Mouse (Mus musculus) kidney, embryonic 15.5 days (tissue): ENCODE measurements around the gene Kif24. TPM values are rescaled to one million over a fixed set of nuclear protein-coding genes. Genes with fewer than 3 reads are reported as not detected.

Source experiments
- ATAC-seq: fragments of 200-750 bp; cut with Nextera tagmentation; replicated peaks from 2 replicates; pipeline ENCODE4 v1.8.0; 2017; ENCODE audit warnings: moderate TSS enrichment; ENCODE audit not compliant: low FRiP score
- H3K27ac ChIP-seq: fragments of 300-500 bp; sonication (generic); 2 replicates; pipeline ENCODE4 v1.5.1; 2015; ENCODE audit warnings: mild to moderate bottlenecking, inconsistent platforms
- H3K27me3 ChIP-seq: fragments of 300-500 bp; sonication (generic); 2 replicates; pipeline ENCODE4 v1.6.1; 2015; ENCODE audit warnings: inconsistent platforms
- H3K36me3 ChIP-seq: fragments of 300-500 bp; sonication (generic); 2 replicates; pipeline ENCODE4 v1.6.1; 2015; ENCODE audit warnings: inconsistent platforms
- H3K4me1 ChIP-seq: fragments of 300-500 bp; sonication (generic); 2 replicates; pipeline ENCODE4 v1.6.1; 2015; ENCODE audit warnings: inconsistent platforms
- H3K4me2 ChIP-seq: fragments of 300-500 bp; sonication (generic); 2 replicates; pipeline ENCODE4 v1.6.1; 2015; ENCODE audit warnings: moderate library complexity, mild to moderate bottlenecking, inconsistent platforms
- H3K4me3 ChIP-seq: fragments of 300-500 bp; sonication (generic); replicated peaks from 2 replicates; pipeline ENCODE4 v1.5.1; 2015; ENCODE audit warnings: mild to moderate bottlenecking, inconsistent platforms
- H3K9ac ChIP-seq: fragments of 300-500 bp; sonication (generic); 2 replicates; pipeline ENCODE4 v1.6.1; 2015; ENCODE audit warnings: mild to moderate bottlenecking, inconsistent platforms
- H3K9me3 ChIP-seq: fragments of 300-500 bp; sonication (generic); replicated peaks from 2 replicates; pipeline ENCODE4 v1.6.1; 2016; ENCODE audit warnings: inconsistent platforms
- WGBS: fragments of 180-500 bp; shearing (Covaris S2); methylation state at CpG from one replicate; pipeline ENCODE4 v1.1.7; 2015; ENCODE audit warnings: mixed read lengths; 5-methylcytosine and 5-hydroxymethylcytosine counted together
- polyA plus RNA-seq: library from polyadenylated mRNA; unstranded; fragments of >200 nt; fragmentation: Nextera tagmentation; extraction: Ambion mirVana; gene quantifications from 2 replicates; pipeline ENCODE4 v1.2.1, GENCODE M21; 2015

Kif24 gene
- polyA plus RNA-seq, 1 experiment from 2014 or later = 7.9 TPM

DNA sequence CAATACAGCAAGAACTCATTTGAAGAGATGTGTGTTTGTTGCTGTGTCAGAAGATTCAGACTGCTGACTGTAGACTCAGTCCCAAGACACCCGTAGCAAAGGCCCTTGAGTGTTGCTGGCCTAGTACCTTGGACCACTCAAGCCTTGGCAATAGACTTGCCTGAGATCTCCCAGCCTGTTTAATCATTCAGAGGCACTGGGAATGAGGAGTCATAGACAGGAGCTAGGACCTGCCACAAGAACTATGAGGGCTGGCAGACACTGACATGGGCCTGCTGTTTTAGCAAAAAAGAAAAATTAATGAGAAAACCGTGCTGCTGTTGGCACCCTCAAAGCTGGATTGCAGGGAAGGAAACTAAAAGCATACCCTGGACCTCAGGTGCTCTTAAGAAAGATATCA lies 73.7 kb downstream of the Kif24 start:
- ATAC-seq = no peak
- no peak overlapping the region for H3K27ac ChIP-seq
- H3K4me2 ChIP-seq = no peak overlapping the region
- no peaks in the 10 kb centered on the region for H3K27me3 ChIP-seq
- H3K36me3 ChIP-seq = peaks cover 93% of the 10 kb centered on the region
- WGBS = 95% methylated on average over 2 of the region's 2 CpGs
- H3K9ac ChIP-seq = no peak overlapping the region
- H3K4me3 ChIP-seq = no peak overlapping the region
- no peaks in the 10 kb centered on the region for H3K4me1 ChIP-seq
- no peaks in the 10 kb centered on the region for H3K9me3 ChIP-seq

- H3K9me3 ChIP-seq = no peaks in the 10 kb centered on the region
- H3K9ac ChIP-seq = no peak overlapping the region
- no peak overlapping the region for H3K27ac ChIP-seq
- peaks cover 90% of the 10 kb centered on the region for H3K36me3 ChIP-seq
- no peak overlapping the region for H3K4me2 ChIP-seq
- 24% methylated on average over 3 of the region's 3 CpGs for WGBS
- no peaks in the 10 kb centered on the region for H3K4me1 ChIP-seq
- no peaks in the 10 kb centered on the region for H3K27me3 ChIP-seq
- no peak for ATAC-seq
- no peak overlapping the region for H3K4me3 ChIP-seq
Observed at GRCm38 (mm10) chr4:41390122-41390521, 74.6 kb downstream of the Kif24 start.

GRCm38 (mm10) chr4:41389240-41389639 lies 75.4 kb downstream of the Kif24 start:
- 88% methylated on average over 5 of the region's 5 CpGs for WGBS
- H3K4me2 ChIP-seq = no peak overlapping the region
- H3K27me3 ChIP-seq = no peaks in the 10 kb centered on the region
- H3K4me3 ChIP-seq = no peak overlapping the region
- H3K36me3 ChIP-seq = peaks cover 86% of the 10 kb centered on the region
- H3K9ac ChIP-seq = no peak overlapping the region
- no peak for ATAC-seq
- H3K4me1 ChIP-seq = no peaks in the 10 kb centered on the region
- H3K27ac ChIP-seq = no peak overlapping the region
- H3K9me3 ChIP-seq = no peaks in the 10 kb centered on the region

GRCm38 (mm10) chr4:41388616-41389015 lies 76.1 kb downstream of the Kif24 start:
- Histone ChIP-seq H3K27ac (no peak overlapping the region), H3K27me3 (no peaks in the 10 kb centered on the region), H3K9me3 (no peaks in the 10 kb centered on the region), H3K36me3 (peaks cover 84% of the 10 kb centered on the region), H3K4me2 (no peak overlapping the region), H3K4me1 (no peaks in the 10 kb centered on the region), H3K4me3 (no peak overlapping the region), H3K9ac (no peak overlapping the region)
- WGBS = 79% methylated on average over 5 of the region's 5 CpGs
- no peak for ATAC-seq

DNA sequence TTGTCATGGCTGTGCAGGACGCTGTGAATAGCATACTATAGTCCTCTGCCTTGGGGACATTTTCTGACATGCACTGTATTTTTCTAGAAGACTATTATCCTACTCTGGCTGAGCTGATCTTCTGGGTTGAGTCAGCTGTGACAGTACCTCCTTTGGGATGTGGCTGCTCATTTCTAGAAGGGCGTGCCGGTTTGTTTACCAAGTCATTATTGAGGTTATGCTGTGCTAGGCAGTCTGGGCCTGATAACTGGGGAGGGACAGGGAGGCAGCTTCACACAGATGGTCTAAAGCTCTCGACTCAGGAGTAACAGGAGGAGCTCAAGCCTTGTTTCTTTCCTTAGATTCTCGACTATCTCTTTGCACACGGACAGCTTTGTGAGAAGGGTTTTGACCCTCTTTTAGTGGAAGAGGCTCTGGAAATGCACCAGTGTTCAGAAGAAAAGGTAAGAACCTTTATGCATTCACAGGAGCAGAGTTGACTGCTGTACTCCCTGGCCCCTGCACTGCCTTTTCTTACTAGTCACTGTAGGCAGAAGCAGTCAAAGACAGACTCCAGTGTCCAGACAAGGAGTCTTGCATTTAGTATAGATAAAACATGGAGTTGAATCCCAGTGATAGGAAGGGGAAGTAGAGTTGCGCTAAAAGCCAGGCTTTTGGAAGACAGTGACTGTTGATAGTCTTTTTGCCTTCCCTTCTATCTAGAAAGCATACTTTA lies 76.8 kb downstream of the Kif24 start:
- Histone ChIP-seq H3K36me3 (peaks cover 84% of the 10 kb centered on the region), H3K9ac (no peak overlapping the region), H3K9me3 (no peaks in the 10 kb centered on the region), H3K27ac (no peak overlapping the region), H3K4me1 (no peaks in the 10 kb centered on the region), H3K4me3 (no peak overlapping the region), H3K4me2 (no peak overlapping the region), H3K27me3 (no peaks in the 10 kb centered on the region)
- whole genome bisulfite sequencing = 80% methylated on average over 7 of the region's 7 CpGs
- peak; percentile 78; the same call in 1 of the 2 replicates for ATAC-seq

DNA sequence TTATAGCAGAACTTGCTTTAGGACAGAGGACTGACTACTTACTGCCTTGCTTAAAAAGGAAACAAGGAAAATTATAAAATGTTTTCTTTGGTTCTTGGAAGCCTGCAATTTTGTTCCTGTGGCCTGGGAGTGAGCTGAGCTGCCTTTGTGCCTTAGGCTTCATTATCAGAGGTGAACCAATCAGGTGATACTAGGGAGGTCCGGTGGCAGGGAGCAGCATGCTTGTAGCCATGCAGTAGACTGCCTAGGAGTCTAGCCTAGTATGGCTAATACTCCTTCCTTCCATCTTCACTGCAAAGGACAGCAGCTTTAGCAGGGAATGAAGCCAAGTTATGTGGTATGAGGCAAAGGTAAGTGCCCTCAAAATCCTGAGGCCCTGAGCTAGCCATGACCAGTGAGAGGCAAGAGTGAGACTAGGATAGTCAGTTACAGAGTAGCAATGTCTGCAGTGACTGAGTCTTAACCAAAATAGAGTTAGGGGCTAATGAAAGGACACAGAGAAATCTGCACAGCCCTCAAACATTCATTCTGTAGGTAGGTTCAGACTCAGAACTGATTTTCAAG lies 78.2 kb downstream of the Kif24 start:
- H3K36me3 ChIP-seq = peaks cover 82% of the 10 kb centered on the region

GRCm38 (mm10) chr4:41381213-41381950 lies 83.3 kb downstream of the Kif24 start:
- Histone ChIP-seq H3K4me2 (no peak overlapping the region), H3K4me3 (no peak overlapping the region), H3K4me1 (no peaks in the 10 kb centered on the region), H3K9me3 (no peaks in the 10 kb centered on the region), H3K36me3 (peaks cover 88% of the 10 kb centered on the region), H3K9ac (no peak overlapping the region), H3K27ac (no peak overlapping the region), H3K27me3 (no peaks in the 10 kb centered on the region)
- no peak for ATAC-seq
- WGBS = 97% methylated on average over 5 of the region's 5 CpGs

More for the DNA sequence above, 78.2 kb downstream of the Kif24 start:
- no peaks in the 10 kb centered on the region for H3K9me3 ChIP-seq
- no peak overlapping the region for H3K4me2 ChIP-seq
- H3K4me3 ChIP-seq = no peak overlapping the region
- ATAC-seq = no peak
- H3K9ac ChIP-seq = no peak overlapping the region
- H3K27ac ChIP-seq = no peak overlapping the region
- H3K27me3 ChIP-seq = no peaks in the 10 kb centered on the region
- 89% methylated on average over 1 of the region's 1 CpGs for WGBS
- H3K4me1 ChIP-seq = no peaks in the 10 kb centered on the region

- no peak for ATAC-seq
Observed at GRCm38 (mm10) chr4:41377567-41377966, 87.1 kb downstream of the Kif24 start.

DNA sequence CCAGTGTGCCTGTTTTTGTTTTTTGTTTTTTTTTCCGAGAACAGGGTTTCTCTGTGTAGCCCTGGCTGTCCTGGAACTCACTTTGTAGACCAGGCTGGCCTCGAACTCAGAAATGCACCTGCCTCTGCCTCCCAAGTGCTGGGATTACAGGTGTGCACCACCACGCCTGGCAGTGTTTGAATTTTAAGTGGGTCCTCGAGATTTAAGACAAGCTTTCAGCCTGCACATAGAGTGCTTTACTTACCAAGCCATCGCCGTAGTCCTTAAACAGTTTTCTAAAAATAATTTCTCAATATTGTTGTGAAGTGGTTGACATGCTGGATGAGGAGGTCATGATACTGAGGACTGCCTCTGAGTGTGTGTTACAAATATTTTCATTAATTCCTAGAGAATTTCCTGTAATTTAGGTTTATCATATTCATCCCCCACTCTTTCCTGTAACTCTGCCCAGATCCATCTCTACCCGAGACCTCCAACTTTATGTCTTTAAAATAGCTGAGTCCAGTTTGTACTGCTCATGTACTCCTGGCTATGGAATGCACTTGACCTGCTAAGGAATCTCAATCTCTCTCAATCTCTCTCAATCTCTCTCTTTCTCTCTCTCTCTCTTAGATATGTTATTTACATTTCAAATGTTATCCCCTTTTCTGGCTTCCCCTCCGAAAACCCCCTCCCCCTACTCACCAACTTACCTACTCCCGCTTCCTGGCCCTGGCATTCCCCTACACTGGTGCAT lies 94.8 kb downstream of the Kif24 start:
- H3K36me3 ChIP-seq = peaks cover 78% of the 10 kb centered on the region
- H3K9me3 ChIP-seq = no peaks in the 10 kb centered on the region
- no peaks in the 10 kb centered on the region for H3K27me3 ChIP-seq
- no peaks in the 10 kb centered on the region for H3K4me1 ChIP-seq
- ATAC-seq = no peak
- no peak overlapping the region for H3K4me3 ChIP-seq
- no peak overlapping the region for H3K9ac ChIP-seq
- WGBS = 92% methylated on average over 9 of the region's 9 CpGs
- H3K4me2 ChIP-seq = no peak overlapping the region
- H3K27ac ChIP-seq = no peak overlapping the region

More at GRCm38 (mm10) chr4:41377567-41377966, 87.1 kb downstream of the Kif24 start:
- no peak overlapping the region for H3K27ac ChIP-seq
- H3K4me1 ChIP-seq = no peaks in the 10 kb centered on the region
- H3K36me3 ChIP-seq = peaks cover 94% of the 10 kb centered on the region
- no peaks in the 10 kb centered on the region for H3K27me3 ChIP-seq
- H3K4me2 ChIP-seq = no peak overlapping the region
- no peak overlapping the region for H3K9ac ChIP-seq
- no peak overlapping the region for H3K4me3 ChIP-seq
- H3K9me3 ChIP-seq = no peaks in the 10 kb centered on the region

- 85% methylated on average over 4 of the region's 4 CpGs for WGBS
- no peaks in the 10 kb centered on the region for H3K9me3 ChIP-seq
- no peak overlapping the region for H3K4me3 ChIP-seq
- ATAC-seq = no peak
- no peak overlapping the region for H3K9ac ChIP-seq
- peaks cover 64% of the 10 kb centered on the region for H3K36me3 ChIP-seq
- no peak overlapping the region for H3K4me2 ChIP-seq
- no peak overlapping the region for H3K27ac ChIP-seq
- H3K27me3 ChIP-seq = no peaks in the 10 kb centered on the region
- no peaks in the 10 kb centered on the region for H3K4me1 ChIP-seq
Observed at GRCm38 (mm10) chr4:41368198-41368597, 96.5 kb downstream of the Kif24 start.

DNA sequence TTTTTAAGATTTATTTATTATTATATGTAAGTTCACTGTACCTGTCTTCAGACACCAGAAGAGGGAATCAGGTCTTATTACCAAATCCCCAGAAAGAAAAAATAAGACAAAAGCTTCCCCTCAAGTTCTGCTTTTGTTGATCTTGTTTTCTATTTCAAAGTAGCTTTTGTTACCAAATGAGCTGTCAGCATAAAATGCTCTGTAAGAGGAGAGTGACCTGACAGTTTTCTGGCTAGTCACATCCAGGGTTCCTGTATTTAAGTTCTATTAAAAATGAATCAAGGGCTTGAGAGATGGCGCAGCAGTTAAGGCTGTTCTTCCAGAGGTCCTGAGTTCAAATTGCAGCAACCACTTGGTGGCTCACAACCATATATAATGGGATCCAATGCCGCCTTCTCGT lies 103.6 kb downstream of the Kif24 start:
- no peaks in the 10 kb centered on the region for H3K9me3 ChIP-seq
- H3K27ac ChIP-seq = no peak overlapping the region
- no peak for ATAC-seq
- WGBS = 91% methylated on average over 3 of the region's 3 CpGs
- peaks cover 17% of the 10 kb centered on the region for H3K36me3 ChIP-seq
- H3K27me3 ChIP-seq = no peaks in the 10 kb centered on the region
- no peak overlapping the region for H3K9ac ChIP-seq
- no peak overlapping the region for H3K4me3 ChIP-seq
- no peak overlapping the region for H3K4me2 ChIP-seq
- H3K4me1 ChIP-seq = no peaks in the 10 kb centered on the region

DNA sequence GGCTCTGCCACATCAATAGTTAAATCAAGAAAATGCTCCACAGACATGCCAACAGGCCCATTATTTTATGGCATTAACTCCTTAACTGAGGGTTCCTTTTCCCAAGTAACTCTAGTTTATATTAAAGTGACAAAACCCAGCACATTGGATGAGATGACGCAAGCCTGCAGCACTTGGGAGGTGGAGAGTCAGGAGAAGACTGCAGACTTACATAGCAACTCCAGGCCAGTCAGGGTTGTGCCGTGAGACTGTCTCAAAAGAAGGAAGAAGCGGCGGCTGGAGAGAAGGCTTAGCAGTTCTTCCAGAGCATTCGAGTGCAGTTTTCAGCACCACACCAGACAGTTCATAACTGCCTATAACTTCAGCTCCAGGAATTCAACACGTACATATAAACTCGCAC lies 105.3 kb downstream of the Kif24 start:
- H3K4me2 ChIP-seq = no peak overlapping the region
- H3K9ac ChIP-seq = no peak overlapping the region
- H3K36me3 ChIP-seq = peaks cover 26% of the 10 kb centered on the region
- H3K4me1 ChIP-seq = no peaks in the 10 kb centered on the region
- no peaks in the 10 kb centered on the region for H3K27me3 ChIP-seq
- no peak overlapping the region for H3K27ac ChIP-seq
- no peak for ATAC-seq
- 96% methylated on average over 7 of the region's 7 CpGs for WGBS
- no peaks in the 10 kb centered on the region for H3K9me3 ChIP-seq
- no peak overlapping the region for H3K4me3 ChIP-seq
